Mouse (Mus musculus) heart, embryonic 15.5 days (tissue): ENCODE measurements at regions not wholly inside any gene's neighbourhood (a gene's known extent, or its start where the extent isn't known, plus 50 kb on each side); places are given as distances from the start of the nearest gene placed in this dataset.

Source experiments
- ATAC-seq: fragments of 200-750 bp; cut with Nextera tagmentation; replicated peaks from 2 replicates; pipeline ENCODE4 v1.8.0; 2017; ENCODE audit warnings: low read depth, moderate TSS enrichment; ENCODE audit not compliant: insufficient number of reproducible peaks, insufficient read depth, low FRiP score
- H3K27ac ChIP-seq: fragments of 300-500 bp; sonication (generic); 2 replicates; pipeline ENCODE4 v1.5.1; 2015; ENCODE audit warnings: mild to moderate bottlenecking, inconsistent platforms
- H3K27me3 ChIP-seq: fragments of 300-500 bp; sonication (generic); 2 replicates; pipeline ENCODE4 v1.6.1; 2015; ENCODE audit warnings: inconsistent platforms
- H3K36me3 ChIP-seq: fragments of 300-500 bp; sonication (generic); 2 replicates; pipeline ENCODE4 v1.6.1; 2015; ENCODE audit warnings: mild to moderate bottlenecking, inconsistent platforms
- H3K4me1 ChIP-seq: fragments of 300-500 bp; sonication (generic); replicated peaks from 2 replicates; pipeline ENCODE4 v1.6.1; 2015; ENCODE audit warnings: inconsistent platforms
- H3K4me2 ChIP-seq: fragments of 300-500 bp; sonication (generic); 2 replicates; pipeline ENCODE4 v1.6.1; 2015; ENCODE audit warnings: inconsistent platforms, mild to moderate bottlenecking, moderate library complexity
- H3K4me3 ChIP-seq: fragments of 300-500 bp; sonication (generic); 2 replicates; pipeline ENCODE4 v1.5.1; 2015; ENCODE audit warnings: mild to moderate bottlenecking, inconsistent platforms
- H3K9ac ChIP-seq: fragments of 300-500 bp; sonication (generic); 2 replicates; pipeline ENCODE4 v1.6.1; 2015; ENCODE audit warnings: mild to moderate bottlenecking, inconsistent platforms
- H3K9me3 ChIP-seq: fragments of 300-500 bp; sonication (generic); replicated peaks from 2 replicates; pipeline ENCODE4 v1.6.1; 2016; ENCODE audit warnings: inconsistent platforms
- WGBS: fragments of 180-500 bp; shearing (Covaris S2); methylation state at CpG from one replicate; pipeline ENCODE4 v1.1.7; 2015; ENCODE audit warnings: mixed read lengths; 5-methylcytosine and 5-hydroxymethylcytosine counted together

DNA sequence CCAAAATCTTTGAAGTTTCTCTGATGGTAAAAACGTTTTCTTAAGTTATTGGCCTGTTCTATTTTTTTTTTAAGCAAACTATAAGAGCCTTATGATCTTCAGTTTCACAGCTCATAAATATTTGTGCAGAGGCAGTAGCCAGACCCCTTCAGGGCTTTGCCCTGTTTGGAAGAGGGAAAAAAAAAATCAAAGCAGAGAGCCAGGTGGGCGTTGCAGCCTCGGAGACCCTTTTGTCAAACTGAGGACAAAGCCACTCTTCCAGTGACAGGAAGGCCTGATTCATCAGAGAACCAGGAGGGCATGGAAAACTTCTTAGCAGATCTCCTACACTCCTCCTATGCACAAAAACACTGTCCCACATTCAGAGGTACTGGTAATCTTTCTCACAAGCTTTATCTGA, 99.4 kb upstream of the Castor2 start:
- Histone ChIP-seq H3K9ac (no peak overlapping the region), H3K27ac (no peak overlapping the region), H3K36me3 (no peaks in the 10 kb centered on the region), H3K9me3 (no peaks in the 10 kb centered on the region), H3K4me1 (no peaks in the 10 kb centered on the region), H3K4me3 (no peak overlapping the region), H3K4me2 (no peak overlapping the region), H3K27me3 (no peaks in the 10 kb centered on the region)
- 37% methylated on average over 3 of the region's 3 CpGs for WGBS
- no peak for ATAC-seq

DNA sequence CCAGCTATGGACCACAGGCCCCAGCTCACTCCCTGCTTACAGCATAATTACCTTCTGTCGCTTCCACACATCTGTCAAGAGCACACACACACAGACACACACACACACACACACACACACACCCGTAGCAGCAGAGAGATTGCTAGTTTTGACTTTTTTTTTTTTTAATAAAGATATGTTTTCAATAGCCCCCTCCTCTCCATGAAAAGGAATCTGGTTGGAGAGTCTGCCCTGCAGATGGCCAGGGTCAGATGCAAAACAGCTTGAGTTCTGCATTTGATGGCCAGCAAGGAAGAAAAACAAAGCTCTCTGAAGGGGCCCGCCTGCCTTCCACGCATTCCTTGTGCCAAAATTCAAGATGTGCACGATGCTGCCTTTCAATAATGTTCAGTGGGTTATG, 99.8 kb upstream of the Castor2 start:
- no peak overlapping the region for H3K27ac ChIP-seq
- no peaks in the 10 kb centered on the region for H3K27me3 ChIP-seq
- H3K36me3 ChIP-seq, result no peaks in the 10 kb centered on the region
- no peaks in the 10 kb centered on the region for H3K9me3 ChIP-seq
- ATAC-seq, result no peak
- H3K9ac ChIP-seq, result no peak overlapping the region
- H3K4me2 ChIP-seq, result no peak overlapping the region
- H3K4me3 ChIP-seq, result no peak overlapping the region
- H3K4me1 ChIP-seq, result no peaks in the 10 kb centered on the region
- WGBS, result 36% methylated on average over 5 of the region's 5 CpGs

DNA sequence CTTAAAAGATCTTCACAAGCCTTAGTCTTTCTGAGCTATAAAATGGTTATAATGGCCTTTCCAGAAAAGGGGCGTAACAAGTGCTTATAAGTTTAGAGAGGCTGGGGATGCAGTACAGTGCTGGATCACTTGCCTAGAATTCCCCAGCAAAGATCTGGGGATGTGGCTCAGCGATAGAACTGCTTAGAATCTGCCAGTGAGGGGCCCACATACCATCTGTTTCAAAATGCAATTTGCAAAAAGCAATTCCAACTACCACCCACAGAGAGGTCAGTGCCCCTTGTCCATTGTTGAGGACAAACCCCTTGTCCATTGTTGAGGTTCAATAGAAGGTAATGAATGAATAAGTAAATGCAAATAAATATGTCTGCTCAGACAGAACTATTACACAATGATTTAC, 107.5 kb upstream of the Castor2 start:
- Histone ChIP-seq H3K4me1 (0 out of 2 replicates have a peak, but pooled peaks cover 3% of the 10 kb centered on the region), H3K4me3 (no peak overlapping the region), H3K9me3 (no peaks in the 10 kb centered on the region), H3K27me3 (no peaks in the 10 kb centered on the region), H3K4me2 (no peak overlapping the region), H3K36me3 (no peaks in the 10 kb centered on the region), H3K9ac (no peak overlapping the region), H3K27ac (no peak overlapping the region)
- no peak for ATAC-seq
- 76% methylated on average over 2 of the region's 2 CpGs for WGBS

DNA sequence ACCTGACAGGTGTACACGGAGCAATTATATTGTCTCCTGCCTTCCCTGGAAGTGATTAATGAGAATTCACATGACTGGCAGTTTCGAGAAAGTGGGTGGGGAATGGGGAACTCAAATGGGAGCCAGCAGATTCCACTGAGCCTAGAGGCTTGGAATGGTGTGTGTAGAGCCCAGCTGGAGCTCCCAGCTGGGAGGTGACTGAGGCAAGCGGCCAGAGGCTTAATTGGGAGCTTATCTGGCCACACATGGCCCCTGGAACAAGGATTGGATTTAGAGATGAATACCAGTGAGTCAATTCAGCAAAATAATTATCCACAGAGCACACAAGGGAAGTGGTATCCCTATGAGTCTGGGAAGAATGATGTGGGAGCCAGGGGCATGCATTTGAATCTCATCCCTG, 108.0 kb upstream of the Castor2 start:
- Histone ChIP-seq H3K4me1 (0 out of 2 replicates have a peak, but pooled peaks cover 3% of the 10 kb centered on the region), H3K4me2 (no peak overlapping the region), H3K9me3 (no peaks in the 10 kb centered on the region), H3K27ac (no peak overlapping the region), H3K9ac (no peak overlapping the region), H3K27me3 (no peaks in the 10 kb centered on the region), H3K4me3 (no peak overlapping the region), H3K36me3 (no peaks in the 10 kb centered on the region)
- no peak for ATAC-seq
- WGBS, result 31% methylated on average over 3 of the region's 3 CpGs

DNA sequence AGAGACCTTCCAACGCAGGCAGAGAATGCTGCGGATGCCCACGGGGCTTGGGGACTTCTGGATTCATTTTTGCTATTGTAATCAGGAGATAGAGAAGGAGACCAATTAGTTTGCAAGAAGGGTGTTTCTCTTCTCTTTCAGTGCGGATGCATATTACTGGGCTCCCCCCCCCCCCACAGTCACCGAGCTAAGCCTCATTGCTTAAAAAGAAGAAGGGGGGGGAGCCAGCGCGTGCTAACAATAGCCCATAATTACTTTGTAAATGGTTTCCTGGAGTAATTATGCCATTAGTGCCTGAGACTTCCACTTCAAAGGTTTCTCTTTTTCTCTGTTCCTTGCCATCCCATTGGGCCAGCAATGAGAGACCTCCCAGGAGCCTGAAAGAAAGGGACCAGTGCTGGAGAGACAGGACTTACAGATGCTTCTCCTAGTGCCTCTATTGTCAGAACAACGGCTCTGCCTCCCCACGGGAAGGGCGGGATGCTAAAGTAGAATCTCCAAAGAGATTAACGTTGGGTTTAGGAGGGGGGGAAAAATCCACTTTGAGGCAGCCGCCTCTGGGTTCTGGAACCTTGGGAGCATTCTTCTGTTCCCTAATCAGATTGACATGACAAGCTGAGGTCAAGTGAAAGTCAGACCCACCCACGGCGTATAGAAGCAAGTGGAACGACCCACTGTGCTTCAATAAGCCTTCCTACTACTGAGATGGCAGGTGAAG, 116.1 kb upstream of the Castor2 start:
- no peak for ATAC-seq
- H3K9me3 ChIP-seq, result no peaks in the 10 kb centered on the region
- WGBS, result 13% methylated on average over 14 of the region's 15 CpGs
- peaks cover 15% of the 10 kb centered on the region for H3K27me3 ChIP-seq
- H3K9ac ChIP-seq, result no peak overlapping the region
- no peak overlapping the region for H3K4me3 ChIP-seq
- no peaks in the 10 kb centered on the region for H3K36me3 ChIP-seq
- H3K4me2 ChIP-seq, result no peak overlapping the region
- H3K27ac ChIP-seq, result no peak overlapping the region
- peaks cover 4% of the 10 kb centered on the region; the same call in 1 of the 2 replicates for H3K4me1 ChIP-seq

DNA sequence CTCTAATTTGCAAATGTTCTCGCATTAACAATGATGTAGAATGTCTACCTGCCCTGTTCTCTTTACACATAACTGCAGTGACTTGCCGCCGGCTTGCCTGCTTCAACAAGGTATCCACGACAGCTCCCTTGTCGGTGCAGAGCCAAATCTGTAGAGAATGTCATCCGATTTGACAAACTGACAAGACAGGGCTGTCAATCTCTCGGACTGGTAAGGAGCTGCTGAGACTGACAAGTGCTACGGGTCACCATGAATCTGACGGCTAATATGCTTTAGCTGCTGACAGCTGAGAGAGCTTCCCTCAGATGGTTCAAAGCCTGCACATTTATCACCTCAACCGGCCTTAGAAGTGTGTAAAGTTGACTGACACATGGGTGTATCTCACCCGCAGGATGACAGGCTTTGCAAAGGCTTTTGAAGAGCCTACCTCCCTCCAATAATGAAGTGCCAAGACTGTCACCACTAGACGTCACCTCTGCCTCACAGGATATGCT, 129.0 kb upstream of the Castor2 start:
- H3K27me3 ChIP-seq, result no peaks in the 10 kb centered on the region
- WGBS, result 39% methylated on average over 12 of the region's 12 CpGs
- no peak overlapping the region for H3K4me2 ChIP-seq
- no peak overlapping the region for H3K4me3 ChIP-seq
- H3K4me1 ChIP-seq, result no peaks in the 10 kb centered on the region
- no peak overlapping the region for H3K27ac ChIP-seq
- no peaks in the 10 kb centered on the region for H3K36me3 ChIP-seq
- no peak overlapping the region for H3K9ac ChIP-seq
- ATAC-seq, result no peak
- H3K9me3 ChIP-seq, result no peaks in the 10 kb centered on the region

DNA sequence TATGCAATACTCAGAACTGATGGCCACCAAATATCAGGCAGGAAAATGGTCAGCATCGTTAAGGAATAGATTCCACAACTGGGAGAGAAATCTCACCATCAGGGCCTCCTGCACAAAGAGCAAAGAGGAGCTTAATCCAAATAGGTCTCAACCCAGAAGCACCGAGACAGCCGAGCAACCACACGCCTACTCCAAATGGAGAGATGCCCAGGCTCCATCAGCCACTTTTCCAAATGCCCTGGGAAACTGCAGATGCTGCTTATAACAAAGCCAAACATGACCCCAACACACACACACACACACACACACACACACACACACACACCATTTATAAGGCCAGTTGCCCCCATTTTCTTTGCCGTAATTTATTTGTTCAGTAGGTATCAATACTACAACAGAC, 136.2 kb upstream of the Castor2 start:
- no peak for ATAC-seq
- Histone ChIP-seq H3K9ac (no peak overlapping the region), H3K27me3 (no peaks in the 10 kb centered on the region), H3K9me3 (no peaks in the 10 kb centered on the region), H3K4me1 (no peaks in the 10 kb centered on the region), H3K4me3 (no peak overlapping the region), H3K27ac (no peak overlapping the region), H3K36me3 (no peaks in the 10 kb centered on the region), H3K4me2 (no peak overlapping the region)
- 81% methylated on average over 5 of the region's 5 CpGs for WGBS

DNA sequence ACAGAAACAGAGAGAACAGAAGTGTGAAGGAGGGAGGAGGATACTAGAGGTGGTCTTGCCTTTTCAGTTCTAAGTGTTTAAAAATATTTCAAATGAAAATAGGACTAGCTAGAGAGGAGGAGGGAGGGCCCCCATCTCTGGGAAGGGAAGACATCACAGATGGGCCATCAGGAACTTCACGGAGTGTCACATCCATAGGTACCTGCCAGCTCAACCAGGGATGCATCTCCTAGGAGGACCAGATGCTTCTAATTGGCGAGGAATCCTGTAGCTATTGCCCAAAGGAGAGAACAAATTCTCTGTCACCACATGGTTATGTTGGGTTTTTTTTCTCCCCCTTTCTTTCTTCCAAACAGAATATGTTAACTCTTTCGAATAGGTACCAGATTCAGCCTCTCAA, 158.7 kb upstream of the Castor2 start:
- Histone ChIP-seq H3K4me3 (no peak overlapping the region), H3K4me2 (no peak overlapping the region), H3K27me3 (no peaks in the 10 kb centered on the region), H3K36me3 (no peaks in the 10 kb centered on the region), H3K9ac (no peak overlapping the region), H3K9me3 (no peaks in the 10 kb centered on the region), H3K27ac (no peak overlapping the region), H3K4me1 (no peaks in the 10 kb centered on the region)
- ATAC-seq, result no peak
- 72% methylated on average over 3 of the region's 3 CpGs for WGBS

DNA sequence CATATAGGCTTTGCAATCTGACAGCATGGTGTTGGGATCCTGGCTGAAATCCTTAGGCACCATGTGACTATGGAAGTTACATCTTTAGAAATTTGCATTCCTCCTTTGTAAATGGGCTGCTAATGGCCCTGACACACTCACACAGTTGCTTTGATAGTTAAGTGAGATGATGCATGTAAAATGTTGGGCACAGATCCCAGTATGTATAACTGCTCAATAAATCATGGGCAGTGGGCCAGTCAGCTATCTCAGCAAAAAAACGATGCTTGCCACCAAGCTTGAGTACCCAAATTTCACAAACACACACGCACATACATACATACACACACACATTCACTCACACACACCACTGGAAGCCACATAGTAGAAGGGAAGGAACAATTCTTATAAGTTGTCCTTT, 159.5 kb upstream of the Castor2 start:
- no peak overlapping the region for H3K4me3 ChIP-seq
- no peaks in the 10 kb centered on the region for H3K36me3 ChIP-seq
- ATAC-seq, result no peak
- WGBS, result 79% methylated on average over 2 of the region's 2 CpGs
- no peaks in the 10 kb centered on the region for H3K27me3 ChIP-seq
- no peak overlapping the region for H3K4me2 ChIP-seq
- H3K4me1 ChIP-seq, result no peaks in the 10 kb centered on the region
- H3K27ac ChIP-seq, result no peak overlapping the region
- no peaks in the 10 kb centered on the region for H3K9me3 ChIP-seq
- no peak overlapping the region for H3K9ac ChIP-seq

DNA sequence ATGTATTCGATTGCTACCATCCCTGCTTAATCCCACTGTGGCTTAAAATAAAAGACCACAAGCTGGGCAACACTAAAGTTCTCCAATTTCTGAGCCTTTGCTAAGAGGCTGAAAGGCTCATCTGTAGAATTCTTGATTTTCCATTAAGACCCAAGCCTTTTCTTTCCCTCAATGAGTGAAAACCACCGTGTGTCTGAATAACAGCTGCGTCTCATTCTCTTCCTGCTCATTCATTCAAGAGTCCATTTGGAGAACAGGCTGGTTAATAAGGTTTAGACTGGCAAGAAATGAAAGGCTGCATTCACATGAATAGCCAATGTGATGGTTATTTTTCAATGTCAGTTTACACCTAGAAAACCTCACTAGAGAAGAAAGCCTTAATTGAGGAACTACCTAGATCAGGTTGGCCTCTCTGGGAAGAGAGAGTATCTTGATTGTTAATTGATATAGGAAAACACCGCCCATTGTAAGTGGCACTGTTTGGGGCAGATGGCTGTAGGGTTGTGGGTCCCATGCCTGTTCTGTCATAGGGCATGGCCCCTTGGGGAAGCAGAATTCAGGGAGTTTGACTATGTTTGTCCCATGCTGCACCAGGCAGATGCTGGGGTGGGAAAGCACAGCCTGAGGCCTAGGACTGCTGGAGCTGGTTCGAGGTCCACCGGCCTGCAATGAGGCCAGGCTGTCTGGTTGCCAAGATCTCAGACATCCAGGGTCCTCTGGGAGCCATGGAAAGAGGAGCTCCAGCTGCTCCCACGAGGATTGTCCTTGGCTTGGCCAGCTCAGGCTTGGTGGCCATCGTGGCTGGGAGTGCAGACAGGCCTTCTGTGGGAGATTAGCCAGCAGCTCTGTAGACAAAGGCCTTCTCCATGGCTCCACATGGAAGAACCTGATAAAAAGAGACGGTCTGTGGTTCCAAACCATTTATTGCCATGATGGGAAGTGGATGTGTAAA, 161.3 kb upstream of the Castor2 start:
- Histone ChIP-seq H3K4me2 (no peak overlapping the region), H3K9me3 (no peaks in the 10 kb centered on the region), H3K27me3 (no peaks in the 10 kb centered on the region), H3K4me1 (no peaks in the 10 kb centered on the region), H3K36me3 (no peaks in the 10 kb centered on the region), H3K27ac (no peak overlapping the region), H3K9ac (no peak overlapping the region), H3K4me3 (no peak overlapping the region)
- ATAC-seq, result no peak
- 77% methylated on average over 9 of the region's 9 CpGs for WGBS

DNA sequence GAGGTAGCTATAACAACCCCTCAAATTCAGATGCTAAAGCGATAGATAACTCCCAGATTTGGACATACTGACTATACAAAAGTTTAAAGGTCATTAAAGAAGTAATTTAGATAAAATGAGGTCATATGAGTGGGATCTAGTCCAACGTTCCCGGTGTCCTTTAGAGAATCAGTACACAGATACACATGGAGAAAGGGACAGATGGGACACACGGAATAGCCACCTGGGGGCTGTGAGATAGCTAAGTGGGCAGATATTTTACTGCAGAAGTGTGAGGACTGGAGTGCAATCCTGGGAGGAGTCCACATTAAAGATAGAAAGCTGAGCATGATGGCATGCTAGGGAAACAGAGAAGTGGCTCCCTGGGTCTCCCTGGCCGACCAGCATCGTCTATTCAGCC, 164.1 kb upstream of the Castor2 start:
- Histone ChIP-seq H3K9ac (no peak overlapping the region), H3K36me3 (no peaks in the 10 kb centered on the region), H3K4me3 (no peak overlapping the region), H3K27me3 (no peaks in the 10 kb centered on the region), H3K9me3 (no peaks in the 10 kb centered on the region), H3K27ac (no peak overlapping the region), H3K4me2 (no peak overlapping the region), H3K4me1 (no peaks in the 10 kb centered on the region)
- WGBS, result 72% methylated on average over 6 of the region's 6 CpGs
- no peak for ATAC-seq
